ENCODE assay signal across 8 mouse cellular contexts in genomic region chrX:21062544-21062890, GRCm38 (mm10). TPM values are rescaled to one million over a fixed set of nuclear protein-coding genes. Genes with fewer than 3 reads are reported as not detected.
DNase-seq lines count a peak whose midpoint lies in the region; ATAC-seq lines count a peak whose summit lies in the region.

No protein-coding gene starts in this region.

- H3K27me3 ChIP-seq in heart, embryonic 13.5 days (replicated peaks) = no peaks in the 10 kb centered on the region
- H3K27me3 ChIP-seq in hindbrain, embryonic 13.5 days = no peaks in the 10 kb centered on the region
- no peaks in the 10 kb centered on the region for H3K27me3 ChIP-seq in midbrain, embryonic 12.5 days

- no peak overlapping the region for H3K9ac ChIP-seq in heart, embryonic 13.5 days
- peak overlapping the region; percentile 58 for H3K9ac ChIP-seq in hindbrain, embryonic 13.5 days
- H3K9ac ChIP-seq in midbrain, embryonic 12.5 days (replicated peaks) = no peak overlapping the region

- no peaks in the 10 kb centered on the region for H3K4me1 ChIP-seq in heart, embryonic 13.5 days
- no peaks in the 10 kb centered on the region for H3K4me1 ChIP-seq in brown adipose tissue, adult 24 weeks (ENCODE audit: control insufficient read depth, insufficient read depth, insufficient read length, low read length)
- H3K4me1 ChIP-seq in hindbrain, embryonic 13.5 days (replicated peaks) = no peaks in the 10 kb centered on the region
- H3K4me1 ChIP-seq in midbrain, embryonic 12.5 days = no peaks in the 10 kb centered on the region

- H3K4me2 ChIP-seq in heart, embryonic 13.5 days = peak overlapping the region; percentile 67
- H3K4me2 ChIP-seq in hindbrain, embryonic 13.5 days = peak overlapping the region; percentile 47
- peak overlapping the region; percentile 38 for H3K4me2 ChIP-seq in midbrain, embryonic 12.5 days (replicated peaks)

- peak overlapping the region; percentile 62 for H3K4me3 ChIP-seq in heart, embryonic 13.5 days
- peak overlapping the region; percentile 63 for H3K4me3 ChIP-seq in brown adipose tissue, adult 24 weeks (ENCODE audit: insufficient read depth, low read depth, low read length)
- H3K4me3 ChIP-seq in hindbrain, embryonic 13.5 days = peak overlapping the region; percentile 49
- peak overlapping the region; percentile 50; the same call in 1 of the 2 replicates for H3K4me3 ChIP-seq in midbrain, embryonic 12.5 days

- H3K9me3 ChIP-seq in heart, embryonic 13.5 days = no peaks in the 10 kb centered on the region
- no peaks in the 10 kb centered on the region; the same call in 1 of the 2 replicates for H3K9me3 ChIP-seq in hindbrain, embryonic 13.5 days
- no peaks in the 10 kb centered on the region for H3K9me3 ChIP-seq in midbrain, embryonic 12.5 days

- H3K27ac ChIP-seq in heart, embryonic 13.5 days (replicated peaks) = no peak overlapping the region
- 0 out of 2 replicates have a peak overlapping the region, but pooled peaks have one; percentile 36 for H3K27ac ChIP-seq in brown adipose tissue, adult 24 weeks (replicated peaks; ENCODE audit: low read depth, low read length)
- H3K27ac ChIP-seq in hindbrain, embryonic 13.5 days = peak overlapping the region; percentile 71
- H3K27ac ChIP-seq in midbrain, embryonic 12.5 days (replicated peaks) = no peak overlapping the region

- no peak for ATAC-seq in heart, embryonic 13.5 days (ENCODE audit: extremely low read depth, insufficient number of reproducible peaks, low FRiP score, low TSS enrichment)
- peak; percentile 49 for ATAC-seq in hindbrain, embryonic 13.5 days (ENCODE audit: low FRiP score)
- ATAC-seq in midbrain, embryonic 12.5 days (ENCODE audit: low FRiP score, low read depth) = peak; percentile 10; the same call in 1 of the 2 replicates

- no peak for DNase-seq in heart, adult 9 months (ENCODE audit: low spot score in 2 of 2)
- DNase-seq in urinary bladder, adult 2 months (ENCODE audit: low spot score) = no peak
- DNase-seq in cerebellum, postnatal 4 days (ENCODE audit: low spot score in 2 of 2) = no peak
- DNase-seq in kidney, postnatal 36 days = no peak

- 67% methylated on average over 3 of the region's 3 CpGs for WGBS in heart, embryonic 13.5 days
- 70% methylated on average over 3 of the region's 3 CpGs for WGBS in hindbrain, embryonic 13.5 days
- WGBS in midbrain, embryonic 12.5 days = 79% methylated on average over 3 of the region's 3 CpGs

- no peaks in the 10 kb centered on the region for H3K36me3 ChIP-seq in heart, embryonic 13.5 days
- no peaks in the 10 kb centered on the region for H3K36me3 ChIP-seq in hindbrain, embryonic 13.5 days
- no peaks in the 10 kb centered on the region for H3K36me3 ChIP-seq in midbrain, embryonic 12.5 days

RNA-seq across cellular contexts. Expression of gene Zfp182, which starts 0.4 kb away (rescaled TPM):
- 3.3 and 3.5 TPM in 2 replicates for polyA plus RNA-seq in heart, embryonic 13.5 days (2015; fragmentation: Nextera tagmentation; extraction: Ambion mirVana)
- polyA plus RNA-seq in brown adipose tissue, adult 24 weeks (2012; ENCODE audit: insufficient read depth, insufficient read length, missing spikeins) = 2.2 and 2.8 TPM in 2 replicates
- polyA plus RNA-seq in hindbrain, embryonic 13.5 days (2015; fragmentation: Nextera tagmentation; extraction: Ambion mirVana) = 9.9 and 10.3 TPM in 2 replicates
- polyA plus RNA-seq in midbrain, embryonic 12.5 days (2016; fragmentation: Nextera tagmentation; extraction: Ambion mirVana) = 9.0 and 9.4 TPM in 2 replicates
- polyA plus RNA-seq in urinary bladder, adult 2 months (2012; rRNA removed) = 8.9 and 9.3 TPM in 2 replicates

RNA-seq across cellular contexts. Expression of gene Spaca5, which starts 5.7 kb away (rescaled TPM):
- polyA plus RNA-seq in heart, embryonic 13.5 days (2015; fragmentation: Nextera tagmentation; extraction: Ambion mirVana) = not detected in 2 replicates
- not detected in 2 replicates for polyA plus RNA-seq in brown adipose tissue, adult 24 weeks (2012; ENCODE audit: insufficient read depth, insufficient read length, missing spikeins)
- polyA plus RNA-seq in hindbrain, embryonic 13.5 days (2015; fragmentation: Nextera tagmentation; extraction: Ambion mirVana) = not detected in 2 replicates
- not detected in 2 replicates for polyA plus RNA-seq in midbrain, embryonic 12.5 days (2016; fragmentation: Nextera tagmentation; extraction: Ambion mirVana)
- polyA plus RNA-seq in urinary bladder, adult 2 months (2012; rRNA removed) = not detected in 2 replicates

RNA-seq across cellular contexts. Expression of gene Zfp300, which starts 26.8 kb away (rescaled TPM):
- polyA plus RNA-seq in heart, embryonic 13.5 days (2015; fragmentation: Nextera tagmentation; extraction: Ambion mirVana) = 0.60 and 1.2 TPM in 2 replicates
- polyA plus RNA-seq in brown adipose tissue, adult 24 weeks (2012; ENCODE audit: insufficient read depth, insufficient read length, missing spikeins) = 0.63 and 0.67 TPM in 2 replicates
- 4.1 and 5.1 TPM in 2 replicates for polyA plus RNA-seq in hindbrain, embryonic 13.5 days (2015; fragmentation: Nextera tagmentation; extraction: Ambion mirVana)
- 2.9 and 3.3 TPM in 2 replicates for polyA plus RNA-seq in midbrain, embryonic 12.5 days (2016; fragmentation: Nextera tagmentation; extraction: Ambion mirVana)
- polyA plus RNA-seq in urinary bladder, adult 2 months (2012; rRNA removed) = 0.78 and 0.99 TPM in 2 replicates

RNA-seq across cellular contexts. Expression of gene Ssxa1, which starts 53.1 kb away (rescaled TPM):
- not detected in 2 replicates for polyA plus RNA-seq in heart, embryonic 13.5 days (2015; fragmentation: Nextera tagmentation; extraction: Ambion mirVana)
- not detected in 2 replicates for polyA plus RNA-seq in brown adipose tissue, adult 24 weeks (2012; ENCODE audit: insufficient read depth, insufficient read length, missing spikeins)
- not detected in 2 replicates for polyA plus RNA-seq in hindbrain, embryonic 13.5 days (2015; fragmentation: Nextera tagmentation; extraction: Ambion mirVana)
- not detected in 2 replicates for polyA plus RNA-seq in midbrain, embryonic 12.5 days (2016; fragmentation: Nextera tagmentation; extraction: Ambion mirVana)
- not detected in 2 replicates for polyA plus RNA-seq in urinary bladder, adult 2 months (2012; rRNA removed)

Comparison
In these comparisons a context has a peak if more than half of its experiments do, and no peak if none do; other contexts are left out.
1. H3K27ac ChIP-seq: peak in brown adipose tissue, adult 24 weeks (single experiment) and hindbrain, embryonic 13.5 days (single experiment); none in heart, embryonic 13.5 days (single experiment) and midbrain, embryonic 12.5 days (single experiment).
2. Peak in every context shown above with its lines, with median percentiles within 50 percentile points of each other: H3K4me2 ChIP-seq and H3K4me3 ChIP-seq.